Mouse (Mus musculus): ENCODE results near the gene Morc2a.

DNA sequence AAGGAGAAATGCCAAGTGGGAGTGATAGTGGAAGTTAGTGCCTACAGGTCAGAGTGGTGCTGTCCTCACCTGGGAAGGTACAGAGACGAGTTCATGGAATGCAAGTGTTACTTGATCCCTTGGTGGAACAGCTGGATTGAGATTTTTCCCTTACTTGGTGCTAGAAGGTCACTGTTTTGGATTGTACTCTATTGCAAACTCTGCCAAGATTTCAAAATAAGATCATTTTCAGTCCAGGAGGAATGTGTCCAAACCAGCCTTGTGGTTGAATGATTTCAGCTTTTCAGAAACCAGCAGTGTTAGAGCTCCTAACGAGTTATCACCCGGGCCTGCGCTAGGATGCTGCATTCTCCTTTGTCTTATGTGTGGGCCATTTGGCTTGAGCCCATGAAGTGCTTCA, 25.6 kb downstream of the Morc2a start:
- TF ChIP-seq CTCF (IDR thresholded peaks at IDR 0.05; ENCODE audit: borderline replicate concordance, insufficient read depth, low read length) (no peak), POLR2A (IDR thresholded peaks at IDR 0.05; ENCODE audit: low read depth, low read length) (no peak)
